Mouse (Mus musculus): ENCODE results near the gene Cdc27. TPM values are rescaled to one million over a fixed set of nuclear protein-coding genes. Genes with fewer than 3 reads are reported as not detected.

Cdc27 gene
- polyA plus RNA-seq, 1 experiment from 2014 or later: 11.0 TPM

- H3K9me3 ChIP-seq (ENCODE audit: control insufficient read depth): no peaks in the 10 kb centered on the region
- no peak overlapping the region for H3K9ac ChIP-seq (ENCODE audit: low read depth, low read length)
- ATAC-seq: no peak
- no peak overlapping the region for H3K4me2 ChIP-seq (replicated peaks; ENCODE audit: low read depth)
- H3K36me3 ChIP-seq (ENCODE audit: control insufficient read depth, insufficient read depth): no peaks in the 10 kb centered on the region
- 87% methylated on average over 2 of the region's 2 CpGs for WGBS
- H3K27ac ChIP-seq (ENCODE audit: low read depth, low read length): no peak overlapping the region
- no peaks in the 10 kb centered on the region for H3K4me1 ChIP-seq (replicated peaks; ENCODE audit: control insufficient read depth, insufficient read depth, low read length)
- H3K27me3 ChIP-seq (replicated peaks; ENCODE audit: control insufficient read depth, insufficient read depth, low read length): no peaks in the 10 kb centered on the region
- no peak overlapping the region for H3K4me3 ChIP-seq (ENCODE audit: low read depth, low read length)
- TF ChIP-seq CTCF (IDR thresholded peaks at IDR 0.05; ENCODE audit: low read depth): no peak
These were observed 38.1 kb upstream of the Cdc27 start for GRCm38 (mm10) chr11:104588513-104588912.

GRCm38 (mm10) chr11:104587904-104588303 lies 37.5 kb upstream of the Cdc27 start:
- Histone ChIP-seq H3K4me3 (ENCODE audit: low read depth, low read length) (no peak overlapping the region), H3K27ac (ENCODE audit: low read depth, low read length) (no peak overlapping the region), H3K27me3 (replicated peaks; ENCODE audit: control insufficient read depth, insufficient read depth, low read length) (no peaks in the 10 kb centered on the region), H3K9ac (ENCODE audit: low read depth, low read length) (no peak overlapping the region), H3K4me2 (replicated peaks; ENCODE audit: low read depth) (no peak overlapping the region), H3K9me3 (ENCODE audit: control insufficient read depth) (no peaks in the 10 kb centered on the region), H3K36me3 (ENCODE audit: control insufficient read depth, insufficient read depth) (no peaks in the 10 kb centered on the region), H3K4me1 (replicated peaks; ENCODE audit: control insufficient read depth, insufficient read depth, low read length) (no peaks in the 10 kb centered on the region)
- 97% methylated on average over 9 of the region's 9 CpGs for WGBS
- TF ChIP-seq CTCF (IDR thresholded peaks at IDR 0.05; ENCODE audit: low read depth): no peak
- ATAC-seq: no peak

GRCm38 (mm10) chr11:104585495-104585894 lies 35.1 kb upstream of the Cdc27 start:
- no peak overlapping the region for H3K9ac ChIP-seq (ENCODE audit: low read depth, low read length)
- 0 out of 2 replicates have a peak, but pooled peaks cover 4% of the 10 kb centered on the region for H3K27me3 ChIP-seq (replicated peaks; ENCODE audit: control insufficient read depth, insufficient read depth, low read length)
- no peak overlapping the region for H3K4me2 ChIP-seq (replicated peaks; ENCODE audit: low read depth)
- H3K36me3 ChIP-seq (ENCODE audit: control insufficient read depth, insufficient read depth): no peaks in the 10 kb centered on the region
- no peaks in the 10 kb centered on the region for H3K4me1 ChIP-seq (replicated peaks; ENCODE audit: control insufficient read depth, insufficient read depth, low read length)
- no peak overlapping the region for H3K4me3 ChIP-seq (ENCODE audit: low read depth, low read length)
- no peaks in the 10 kb centered on the region for H3K9me3 ChIP-seq (ENCODE audit: control insufficient read depth)
- no peak for ATAC-seq
- 85% methylated on average over 5 of the region's 5 CpGs for WGBS
- no peak overlapping the region for H3K27ac ChIP-seq (ENCODE audit: low read depth, low read length)
- no peak for TF ChIP-seq CTCF (IDR thresholded peaks at IDR 0.05; ENCODE audit: low read depth)

GRCm38 (mm10) chr11:104582630-104583364 lies 32.4 kb upstream of the Cdc27 start:
- no peak for TF ChIP-seq CTCF (IDR thresholded peaks at IDR 0.05; ENCODE audit: low read depth)
- no peaks in the 10 kb centered on the region for H3K4me1 ChIP-seq (replicated peaks; ENCODE audit: control insufficient read depth, insufficient read depth, low read length)
- H3K27ac ChIP-seq (ENCODE audit: low read depth, low read length): no peak overlapping the region
- 61% methylated on average over 13 of the region's 13 CpGs for WGBS
- H3K4me3 ChIP-seq (ENCODE audit: low read depth, low read length): no peak overlapping the region
- no peak overlapping the region for H3K9ac ChIP-seq (ENCODE audit: low read depth, low read length)
- no peak for ATAC-seq
- 0 out of 2 replicates have a peak, but pooled peaks cover 4% of the 10 kb centered on the region for H3K27me3 ChIP-seq (replicated peaks; ENCODE audit: control insufficient read depth, insufficient read depth, low read length)
- H3K4me2 ChIP-seq (replicated peaks; ENCODE audit: low read depth): no peak overlapping the region
- H3K36me3 ChIP-seq (ENCODE audit: control insufficient read depth, insufficient read depth): no peaks in the 10 kb centered on the region
- H3K9me3 ChIP-seq (ENCODE audit: control insufficient read depth): no peaks in the 10 kb centered on the region

GRCm38 (mm10) chr11:104582308-104582606 lies 31.8 kb upstream of the Cdc27 start:
- ATAC-seq: no peak

GRCm38 (mm10) chr11:104581446-104582307 lies 31.3 kb upstream of the Cdc27 start:
- Histone ChIP-seq H3K9me3 (ENCODE audit: control insufficient read depth) (no peaks in the 10 kb centered on the region), H3K4me1 (replicated peaks; ENCODE audit: control insufficient read depth, insufficient read depth, low read length) (no peaks in the 10 kb centered on the region), H3K9ac (ENCODE audit: low read depth, low read length) (no peak overlapping the region), H3K27ac (ENCODE audit: low read depth, low read length) (no peak overlapping the region), H3K36me3 (ENCODE audit: control insufficient read depth, insufficient read depth) (no peaks in the 10 kb centered on the region), H3K4me3 (ENCODE audit: low read depth, low read length) (no peak overlapping the region), H3K27me3 (replicated peaks; ENCODE audit: control insufficient read depth, insufficient read depth, low read length) (0 out of 2 replicates have a peak, but pooled peaks cover 4% of the 10 kb centered on the region), H3K4me2 (replicated peaks; ENCODE audit: low read depth) (peak overlapping the region; percentile 41)
- WGBS: 52% methylated on average over 18 of the region's 18 CpGs
- no peak for ATAC-seq
- no peak for TF ChIP-seq CTCF (IDR thresholded peaks at IDR 0.05; ENCODE audit: low read depth)

More at GRCm38 (mm10) chr11:104582308-104582606, 31.8 kb upstream of the Cdc27 start:
- Histone ChIP-seq H3K4me1 (replicated peaks; ENCODE audit: control insufficient read depth, insufficient read depth, low read length) (no peaks in the 10 kb centered on the region), H3K9ac (ENCODE audit: low read depth, low read length) (no peak overlapping the region), H3K27me3 (replicated peaks; ENCODE audit: control insufficient read depth, insufficient read depth, low read length) (0 out of 2 replicates have a peak, but pooled peaks cover 4% of the 10 kb centered on the region), H3K36me3 (ENCODE audit: control insufficient read depth, insufficient read depth) (no peaks in the 10 kb centered on the region), H3K27ac (ENCODE audit: low read depth, low read length) (no peak overlapping the region), H3K4me2 (replicated peaks; ENCODE audit: low read depth) (no peak overlapping the region), H3K4me3 (ENCODE audit: low read depth, low read length) (no peak overlapping the region), H3K9me3 (ENCODE audit: control insufficient read depth) (no peaks in the 10 kb centered on the region)
- 69% methylated on average over 2 of the region's 2 CpGs for WGBS
- no peak for TF ChIP-seq CTCF (IDR thresholded peaks at IDR 0.05; ENCODE audit: low read depth)

All from intestine, postnatal 0 days (tissue).